Mouse (Mus musculus) heart, embryonic 11.5 days (tissue): ENCODE measurements around the gene Ciapin1. TPM values are rescaled to one million over a fixed set of nuclear protein-coding genes. Genes with fewer than 3 reads are reported as not detected.
A peak's percentile ranks its signal among the peaks of the same experiment; 100 is the strongest.

ENCODE experiments used
- ATAC-seq: fragments of 200-750 bp; cut with Nextera tagmentation; replicated peaks from 2 replicates; pipeline ENCODE4 v1.8.0; 2017; ENCODE audit warnings: moderate library complexity; ENCODE audit not compliant: insufficient number of reproducible peaks, low FRiP score, low TSS enrichment
- H3K27ac ChIP-seq: fragments of 300-500 bp; sonication (generic); 2 replicates; pipeline ENCODE4 v1.5.1; 2014; ENCODE audit warnings: mild to moderate bottlenecking, low read depth, low read length
- H3K27me3 ChIP-seq: fragments of 300-500 bp; sonication (generic); 2 replicates; pipeline ENCODE4 v1.6.1; 2014; ENCODE audit warnings: mild to moderate bottlenecking, low read length, mixed read lengths; ENCODE audit not compliant: control insufficient read depth, insufficient read depth
- H3K36me3 ChIP-seq: fragments of 300-500 bp; sonication (generic); 2 replicates; pipeline ENCODE4 v1.6.1; 2014; ENCODE audit warnings: mild to moderate bottlenecking, low read length, moderate library complexity, mixed read lengths; ENCODE audit not compliant: control insufficient read depth, insufficient read depth
- H3K4me1 ChIP-seq: fragments of 300-500 bp; sonication (generic); 2 replicates; pipeline ENCODE4 v1.6.1; 2014; ENCODE audit warnings: low read length; ENCODE audit not compliant: control insufficient read depth, insufficient read depth
- H3K4me2 ChIP-seq: fragments of 300-500 bp; sonication (generic); 2 replicates; pipeline ENCODE4 v1.6.1; 2014; ENCODE audit warnings: mild to moderate bottlenecking, moderate library complexity
- H3K4me3 ChIP-seq: fragments of 300-500 bp; sonication (generic); 2 replicates; pipeline ENCODE4 v1.5.1; 2014; ENCODE audit warnings: low read depth, low read length
- H3K9ac ChIP-seq: fragments of 300-500 bp; sonication (generic); 2 replicates; pipeline ENCODE4 v1.6.1; 2014; ENCODE audit warnings: mild to moderate bottlenecking, low read depth, low read length, moderate library complexity
- H3K9me3 ChIP-seq: fragments of 300-500 bp; sonication (generic); replicated peaks from 2 replicates; pipeline ENCODE4 v1.6.1; 2016; ENCODE audit warnings: low read length; ENCODE audit not compliant: control insufficient read depth
- WGBS: fragments of 180-500 bp; shearing (Covaris S2); extraction: QIAGEN DNeasy Blood & Tissue Kit; methylation state at CpG from one replicate; pipeline ENCODE4 v1.1.7; 2014; ENCODE audit not compliant: insufficient replicate concordance; 5-methylcytosine and 5-hydroxymethylcytosine counted together
- polyA plus RNA-seq: library from polyadenylated mRNA; unstranded; fragments of >200 nt; fragmentation: Nextera tagmentation; extraction: Ambion mirVana; gene quantifications from 2 replicates; pipeline ENCODE4 v1.2.1, GENCODE M21; 2014

Gene Ciapin1
- polyA plus RNA-seq: 97.0 and 97.5 TPM in 2 replicates

- WGBS: under 1% methylated on average over 81 of the region's 82 CpGs
- H3K9me3 ChIP-seq: no peaks in the 10 kb centered on the region
Measured at GRCm38 (mm10) chr8:94837662-94838574, at the start of gene Ciapin1, which contains the start of gene Coq9. TSS of gene Ciapin1 (minus strand) at chr8:94838358. TSS of gene Coq9 (plus strand) at chr8:94838321.

GRCm38 (mm10) chr8:94880742-94881141 lies 42.6 kb upstream of the Ciapin1 start:
- no peak overlapping the region for H3K4me3 ChIP-seq
- H3K27ac ChIP-seq: no peak overlapping the region
- peaks cover 5% of the 10 kb centered on the region for H3K4me1 ChIP-seq
- WGBS: 57% methylated on average over 4 of the region's 4 CpGs
- no peaks in the 10 kb centered on the region for H3K36me3 ChIP-seq
- no peak for ATAC-seq
- no peak overlapping the region for H3K4me2 ChIP-seq
- no peaks in the 10 kb centered on the region for H3K27me3 ChIP-seq
- H3K9ac ChIP-seq: no peak overlapping the region
- no peaks in the 10 kb centered on the region for H3K9me3 ChIP-seq

More at GRCm38 (mm10) chr8:94837662-94838574, at the start of gene Ciapin1, which contains the start of gene Coq9:
- Histone ChIP-seq H3K4me3 (peak within 1 kb of the TSS; percentile 96), H3K9ac (peak within 1 kb of the TSS; percentile 99), H3K36me3 (no peaks in the 10 kb centered on the region; the same call in 1 of the 2 replicates), H3K4me2 (peak within 1 kb of the TSS; percentile 91), H3K27ac (peak within 1 kb of the TSS; percentile 96), H3K27me3 (no peaks in the 10 kb centered on the region), H3K4me1 (peaks cover 9% of the 10 kb centered on the region)
- ATAC-seq: peak; percentile 97

GRCm38 (mm10) chr8:94876820-94877219 lies 38.7 kb upstream of the Ciapin1 start:
- H3K27me3 ChIP-seq: no peaks in the 10 kb centered on the region
- ATAC-seq: no peak
- peaks cover 35% of the 10 kb centered on the region for H3K4me1 ChIP-seq
- peak overlapping the region; percentile 93; the same call in 1 of the 2 replicates for H3K4me2 ChIP-seq
- H3K9ac ChIP-seq: peak overlapping the region; percentile 11; the same call in 1 of the 2 replicates
- no peaks in the 10 kb centered on the region for H3K36me3 ChIP-seq
- H3K9me3 ChIP-seq: no peaks in the 10 kb centered on the region
- 38% methylated on average over 3 of the region's 3 CpGs for WGBS
- 0 out of 2 replicates have a peak overlapping the region, but pooled peaks have one; percentile 30 for H3K27ac ChIP-seq
- H3K4me3 ChIP-seq: no peak overlapping the region

GRCm38 (mm10) chr8:94876197-94876730 lies 38.1 kb upstream of the Ciapin1 start, which contains the start of gene Dok4:
TSS of gene Dok4 (minus strand) at chr8:94876330.
- no peaks in the 10 kb centered on the region for H3K9me3 ChIP-seq
- H3K4me2 ChIP-seq: peak within 1 kb of the TSS; percentile 93
- H3K36me3 ChIP-seq: no peaks in the 10 kb centered on the region
- H3K27me3 ChIP-seq: no peaks in the 10 kb centered on the region
- WGBS: under 1% methylated on average over 27 of the region's 37 CpGs
- peak within 1 kb of the TSS; percentile 89 for H3K9ac ChIP-seq
- peak within 1 kb of the TSS; percentile 85 for H3K27ac ChIP-seq
- H3K4me3 ChIP-seq: peak within 1 kb of the TSS; percentile 82
- H3K4me1 ChIP-seq: peaks cover 40% of the 10 kb centered on the region
- peak; percentile 78 for ATAC-seq

- Histone ChIP-seq H3K9me3 (no peaks in the 10 kb centered on the region), H3K4me2 (peak overlapping the region; percentile 93), H3K4me1 (peaks cover 44% of the 10 kb centered on the region), H3K36me3 (no peaks in the 10 kb centered on the region), H3K4me3 (peak overlapping the region; percentile 82), H3K27me3 (no peaks in the 10 kb centered on the region), H3K9ac (peak overlapping the region; percentile 89), H3K27ac (peak overlapping the region; percentile 85)
- ATAC-seq: 0 out of 2 replicates have a peak, but pooled peaks have one; percentile 2
- 0% methylated on average over 13 of the region's 20 CpGs for WGBS
Measured at GRCm38 (mm10) chr8:94875871-94876150, 37.7 kb upstream of the Ciapin1 start.

GRCm38 (mm10) chr8:94875096-94875870 lies 37.1 kb upstream of the Ciapin1 start:
- H3K4me3 ChIP-seq: peak overlapping the region; percentile 82
- H3K36me3 ChIP-seq: no peaks in the 10 kb centered on the region
- H3K27ac ChIP-seq: peak overlapping the region; percentile 85
- H3K27me3 ChIP-seq: no peaks in the 10 kb centered on the region
- peak overlapping the region; percentile 89 for H3K9ac ChIP-seq
- no peaks in the 10 kb centered on the region for H3K9me3 ChIP-seq
- H3K4me1 ChIP-seq: peaks cover 50% of the 10 kb centered on the region
- WGBS: 4% methylated on average over 17 of the region's 17 CpGs
- peak overlapping the region; percentile 93 for H3K4me2 ChIP-seq
- no peak for ATAC-seq

GRCm38 (mm10) chr8:94874358-94874757 lies 36.2 kb upstream of the Ciapin1 start:
- Histone ChIP-seq H3K4me3 (peak overlapping the region; percentile 82), H3K9me3 (no peaks in the 10 kb centered on the region), H3K4me1 (peaks cover 59% of the 10 kb centered on the region), H3K27me3 (no peaks in the 10 kb centered on the region), H3K4me2 (peak overlapping the region; percentile 93), H3K27ac (no peak overlapping the region), H3K36me3 (no peaks in the 10 kb centered on the region), H3K9ac (peak overlapping the region; percentile 89; the same call in 1 of the 2 replicates)
- ATAC-seq: no peak
- 9% methylated on average over 6 of the region's 6 CpGs for WGBS

- ATAC-seq: no peak
- Histone ChIP-seq H3K9me3 (no peaks in the 10 kb centered on the region), H3K4me1 (peaks cover 77% of the 10 kb centered on the region), H3K4me3 (peak overlapping the region; percentile 22), H3K36me3 (0 out of 2 replicates have a peak, but pooled peaks cover 3% of the 10 kb centered on the region), H3K27ac (no peak overlapping the region), H3K4me2 (peak overlapping the region; percentile 93), H3K27me3 (no peaks in the 10 kb centered on the region), H3K9ac (no peak overlapping the region)
- 65% methylated on average over 2 of the region's 2 CpGs for WGBS
Measured at GRCm38 (mm10) chr8:94872576-94872975, 34.4 kb upstream of the Ciapin1 start.
